Mouse (Mus musculus) limb, embryonic 11.5 days (tissue): ENCODE results near the gene Ric8b. TPM values are rescaled to one million over a fixed set of nuclear protein-coding genes. Genes with fewer than 3 reads are reported as not detected.

ENCODE experiments used
- ATAC-seq: fragments of 200-750 bp; cut with Nextera tagmentation; 2 replicates; pipeline ENCODE4 v1.8.0; 2017; ENCODE audit warnings: low read depth; ENCODE audit not compliant: insufficient number of reproducible peaks, low FRiP score, low TSS enrichment
- DNase-seq: peaks from one replicate; pipeline ENCODE4 v3.0.0-alpha.2; 2015; ENCODE audit warnings: low spot score
- H3K27ac ChIP-seq: fragments of 300-500 bp; sonication (generic); replicated peaks from 2 replicates; pipeline ENCODE4 v1.5.1; 2014; ENCODE audit warnings: low read depth, mild to moderate bottlenecking, low read length
- H3K27me3 ChIP-seq: fragments of 300-500 bp; sonication (generic); 2 replicates; pipeline ENCODE4 v1.6.1; 2014; ENCODE audit warnings: mild to moderate bottlenecking, low read length, mixed read lengths; ENCODE audit not compliant: control insufficient read depth, insufficient read depth
- H3K36me3 ChIP-seq: fragments of 300-500 bp; sonication (generic); 2 replicates; pipeline ENCODE4 v1.6.1; 2014; ENCODE audit warnings: mild to moderate bottlenecking, low read length, moderate library complexity, mixed read lengths; ENCODE audit not compliant: control insufficient read depth, insufficient read depth
- H3K4me1 ChIP-seq: fragments of 300-500 bp; sonication (generic); 2 replicates; pipeline ENCODE4 v1.6.1; 2014; ENCODE audit warnings: low read length, mixed read lengths; ENCODE audit not compliant: control insufficient read depth, insufficient read depth
- H3K4me2 ChIP-seq: fragments of 300-500 bp; sonication (generic); 2 replicates; pipeline ENCODE4 v1.6.1; 2014; ENCODE audit warnings: low read depth, mild to moderate bottlenecking, moderate library complexity; ENCODE audit not compliant: severe bottlenecking
- H3K4me3 ChIP-seq: fragments of 300-500 bp; sonication (generic); 2 replicates; pipeline ENCODE4 v1.5.1; 2014; ENCODE audit warnings: low read depth, low read length
- H3K9ac ChIP-seq: fragments of 300-500 bp; sonication (generic); 2 replicates; pipeline ENCODE4 v1.6.1; 2014; ENCODE audit warnings: mild to moderate bottlenecking, low read length
- H3K9me3 ChIP-seq: fragments of 300-500 bp; sonication (generic); 2 replicates; pipeline ENCODE4 v1.6.1; 2016; ENCODE audit warnings: low read length; ENCODE audit not compliant: control insufficient read depth
- WGBS: fragments of 180-500 bp; shearing (Covaris S2); extraction: QIAGEN DNeasy Blood & Tissue Kit; methylation state at CpG from one replicate; pipeline ENCODE4 v1.1.7; 2014; 5-methylcytosine and 5-hydroxymethylcytosine counted together
- polyA plus RNA-seq: library from polyadenylated mRNA; unstranded; fragments of >200 nt; fragmentation: Nextera tagmentation; extraction: Ambion mirVana; gene quantifications from 2 replicates; pipeline ENCODE4 v1.2.1, GENCODE M21; 2014

Gene Ric8b
- polyA plus RNA-seq, 1 experiment from 2014 or later: 26.0 TPM

GRCm38 (mm10) chr10:84915476-84915875, 1.9 kb upstream of the Ric8b start:
- H3K27me3 ChIP-seq: no peaks in the 10 kb centered on the region
- no peak overlapping the region for H3K4me2 ChIP-seq
- H3K4me3 ChIP-seq: no peak overlapping the region
- H3K9ac ChIP-seq: no peak overlapping the region
- DNase-seq (no peak), ATAC-seq (no peak)
- WGBS: 79% methylated on average over 6 of the region's 6 CpGs
- H3K9me3 ChIP-seq: no peaks in the 10 kb centered on the region
- no peaks in the 10 kb centered on the region for H3K36me3 ChIP-seq
- peaks cover 7% of the 10 kb centered on the region for H3K4me1 ChIP-seq
- H3K27ac ChIP-seq: no peak overlapping the region

- peaks cover 7% of the 10 kb centered on the region for H3K4me1 ChIP-seq
- H3K9me3 ChIP-seq: no peaks in the 10 kb centered on the region
- DNase-seq (no peak), ATAC-seq (no peak)
- peak overlapping the region; percentile 91; the same call in 1 of the 2 replicates for H3K27ac ChIP-seq
- no peaks in the 10 kb centered on the region for H3K36me3 ChIP-seq
- peak overlapping the region; percentile 80 for H3K4me2 ChIP-seq
- WGBS: 0% methylated on average over 17 of the region's 27 CpGs
- H3K9ac ChIP-seq: peak overlapping the region; percentile 88
- H3K27me3 ChIP-seq: no peaks in the 10 kb centered on the region
- peak overlapping the region; percentile 92 for H3K4me3 ChIP-seq
Observed at GRCm38 (mm10) chr10:84917731-84918095, 297 bp downstream of the Ric8b start.

GRCm38 (mm10) chr10:84926336-84926735, 8.9 kb downstream of the Ric8b start:
- 41% methylated on average over 7 of the region's 7 CpGs for WGBS
- ATAC-seq: no peak

GRCm38 (mm10) chr10:84926885-84927284, 9.5 kb downstream of the Ric8b start:
- DNase-seq (no peak), ATAC-seq (no peak)
- Histone ChIP-seq H3K9ac (no peak overlapping the region), H3K27ac (no peak overlapping the region), H3K4me2 (no peak overlapping the region), H3K27me3 (no peaks in the 10 kb centered on the region), H3K9me3 (no peaks in the 10 kb centered on the region), H3K4me3 (no peak overlapping the region), H3K36me3 (no peaks in the 10 kb centered on the region), H3K4me1 (peaks cover 7% of the 10 kb centered on the region; the same call in 1 of the 2 replicates)
- WGBS: 96% methylated on average over 4 of the region's 4 CpGs

More at GRCm38 (mm10) chr10:84926336-84926735, 8.9 kb downstream of the Ric8b start:
- H3K9me3 ChIP-seq: no peaks in the 10 kb centered on the region
- peaks cover 7% of the 10 kb centered on the region; the same call in 1 of the 2 replicates for H3K4me1 ChIP-seq
- H3K4me3 ChIP-seq: no peak overlapping the region
- no peaks in the 10 kb centered on the region for H3K36me3 ChIP-seq
- DNase-seq: no peak
- no peak overlapping the region for H3K4me2 ChIP-seq
- no peaks in the 10 kb centered on the region for H3K27me3 ChIP-seq
- no peak overlapping the region for H3K27ac ChIP-seq
- H3K9ac ChIP-seq: no peak overlapping the region

GRCm38 (mm10) chr10:84928465-84928864, 11.0 kb downstream of the Ric8b start:
- peaks cover 7% of the 10 kb centered on the region; the same call in 1 of the 2 replicates for H3K4me1 ChIP-seq
- no peak overlapping the region for H3K27ac ChIP-seq
- H3K9ac ChIP-seq: no peak overlapping the region
- WGBS: 71% methylated on average over 4 of the region's 4 CpGs
- ATAC-seq (no peak), DNase-seq (no peak)
- H3K36me3 ChIP-seq: no peaks in the 10 kb centered on the region
- no peak overlapping the region for H3K4me2 ChIP-seq
- no peak overlapping the region for H3K4me3 ChIP-seq
- H3K27me3 ChIP-seq: no peaks in the 10 kb centered on the region
- H3K9me3 ChIP-seq: no peaks in the 10 kb centered on the region

- no peak overlapping the region for H3K4me3 ChIP-seq
- no peak overlapping the region for H3K4me2 ChIP-seq
- H3K27me3 ChIP-seq: no peaks in the 10 kb centered on the region
- ATAC-seq (no peak), DNase-seq (no peak)
- H3K27ac ChIP-seq: no peak overlapping the region
- H3K36me3 ChIP-seq: no peaks in the 10 kb centered on the region
- no peak overlapping the region for H3K9ac ChIP-seq
- H3K4me1 ChIP-seq: no peaks in the 10 kb centered on the region
- no peaks in the 10 kb centered on the region for H3K9me3 ChIP-seq
- WGBS: 83% methylated on average over 7 of the region's 7 CpGs
Observed at GRCm38 (mm10) chr10:84935553-84936209, 18.3 kb downstream of the Ric8b start.

- Histone ChIP-seq H3K36me3 (no peaks in the 10 kb centered on the region), H3K4me3 (no peak overlapping the region), H3K27ac (no peak overlapping the region), H3K9ac (no peak overlapping the region), H3K4me1 (no peaks in the 10 kb centered on the region), H3K27me3 (no peaks in the 10 kb centered on the region), H3K9me3 (no peaks in the 10 kb centered on the region), H3K4me2 (no peak overlapping the region)
- DNase-seq: no peak
- WGBS: 88% methylated on average over 4 of the region's 4 CpGs
- no peak for ATAC-seq
Observed at GRCm38 (mm10) chr10:84936832-84937515, 19.6 kb downstream of the Ric8b start.

GRCm38 (mm10) chr10:84938094-84938820, 20.8 kb downstream of the Ric8b start:
- 84% methylated on average over 14 of the region's 14 CpGs for WGBS
- Histone ChIP-seq H3K36me3 (no peaks in the 10 kb centered on the region), H3K9ac (no peak overlapping the region), H3K27ac (no peak overlapping the region), H3K4me3 (no peak overlapping the region), H3K4me1 (no peaks in the 10 kb centered on the region), H3K4me2 (no peak overlapping the region), H3K27me3 (no peaks in the 10 kb centered on the region), H3K9me3 (no peaks in the 10 kb centered on the region)
- ATAC-seq: no peak
- DNase-seq: no peak
